Mouse (Mus musculus): ENCODE data around the gene Ripply3. TPM values are rescaled to one million over a fixed set of nuclear protein-coding genes. Genes with fewer than 3 reads are reported as not detected.

The Ripply3 gene
- polyA plus RNA-seq, 1 experiment from 2014 or later = 73.9 TPM

DNA sequence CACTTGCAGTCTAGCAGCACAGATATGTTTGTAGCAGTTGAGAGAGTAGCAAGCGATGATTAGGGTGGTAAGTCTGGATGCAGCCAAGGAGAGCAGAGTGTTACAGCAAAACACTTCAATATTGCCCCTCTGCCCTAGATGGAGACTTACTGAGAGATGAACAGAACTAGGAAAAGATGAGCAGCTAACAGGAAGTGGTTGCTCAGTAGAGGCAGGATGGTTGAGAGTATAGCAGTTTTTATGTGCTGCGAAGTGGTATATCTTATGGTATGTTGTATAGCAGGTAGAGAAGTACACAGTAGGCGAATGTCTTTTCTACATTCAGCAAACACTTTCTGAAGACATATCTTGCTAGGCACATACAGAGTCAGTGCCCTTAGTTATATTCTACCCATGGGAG is 55.1 kb downstream of the Ripply3 start:
- H3K4me2 ChIP-seq (replicated peaks; ENCODE audit: low read depth, low read length) = no peak overlapping the region
- H3K4me3 ChIP-seq (ENCODE audit: low read depth, low read length) = no peak overlapping the region
- TF ChIP-seq EP300 (IDR thresholded peaks at IDR 0.05) (no peak), CTCF (IDR thresholded peaks at IDR 0.05) (no peak)
- no peak overlapping the region for H3K9ac ChIP-seq (replicated peaks; ENCODE audit: low read depth)
- no peak overlapping the region for H3K27ac ChIP-seq (ENCODE audit: low read length)
- DNase-seq (ENCODE audit: low spot score) = no peak
- H3K4me1 ChIP-seq (ENCODE audit: insufficient read depth, low read depth, low read length) = no peaks in the 10 kb centered on the region
- H3K36me3 ChIP-seq (ENCODE audit: insufficient read depth, low read length) = no peaks in the 10 kb centered on the region
- no peak for ATAC-seq
- no peaks in the 10 kb centered on the region for H3K27me3 ChIP-seq (replicated peaks; ENCODE audit: insufficient read depth, low read length)
- WGBS = 97% methylated on average over 3 of the region's 3 CpGs
- no peaks in the 10 kb centered on the region for H3K9me3 ChIP-seq (ENCODE audit: low read length)

Other genes starting within 250 kb of the Ripply3 start
- gene Sim2, start 243.5 kb upstream of the Ripply3 start, polyA plus RNA-seq (2015; fragmentation: Nextera tagmentation; extraction: Ambion mirVana) = not detected in 2 replicates
- gene Hlcs, start 14.8 kb upstream of the Ripply3 start, polyA plus RNA-seq (2015; fragmentation: Nextera tagmentation; extraction: Ambion mirVana) = 4.6 and 5.0 TPM in 2 replicates
- 68.9 and 78.9 TPM in 2 replicates for gene Ttc3, start 42.2 kb downstream of the Ripply3 start, polyA plus RNA-seq (2015; fragmentation: Nextera tagmentation; extraction: Ambion mirVana)
- gene Pigp, start 43.4 kb downstream of the Ripply3 start, polyA plus RNA-seq (2015; fragmentation: Nextera tagmentation; extraction: Ambion mirVana) = 134 and 149 TPM in 2 replicates
- gene Vps26c, start 198.4 kb downstream of the Ripply3 start, polyA plus RNA-seq (2015; fragmentation: Nextera tagmentation; extraction: Ambion mirVana) = 46.6 and 47.5 TPM in 2 replicates
- 7.7 and 8.0 TPM in 2 replicates for gene Dyrk1a, start 241.6 kb downstream of the Ripply3 start, polyA plus RNA-seq (2015; fragmentation: Nextera tagmentation; extraction: Ambion mirVana)

Measured in lung, postnatal 0 days (tissue).